In the genomic region with DNA sequence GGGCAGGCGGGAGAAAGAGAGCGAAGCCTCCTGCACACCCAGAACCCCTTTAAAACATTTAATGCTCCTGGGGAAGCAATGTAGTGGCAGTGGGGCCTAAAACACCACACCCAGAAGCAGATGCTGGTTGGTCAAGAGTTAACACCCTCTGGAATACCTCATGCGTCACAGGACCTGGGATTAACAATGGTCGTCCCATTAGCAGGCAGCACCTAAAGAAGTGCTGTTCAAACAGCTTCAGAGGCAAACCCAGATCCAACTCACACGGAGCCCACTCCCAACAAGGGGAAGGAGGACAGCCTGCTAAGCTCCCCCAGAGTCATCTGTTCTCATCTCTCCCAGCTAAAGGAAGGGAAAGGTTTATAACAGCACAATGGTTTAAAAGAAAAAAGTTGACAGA, we compare ENCODE assay signal across 15 mouse cellular contexts.
"Had no signal": no experiment of that assay in that cellular context is flagged by ENCODE, and none has a peak within 500 bp of the region (broad histone marks: within the 10 kb centered on the region; RNA-seq: fewer than 3 reads in every experiment).

No protein-coding gene starts in this region.

- DNase-seq: lung, adult 18-20 months; lung, embryonic 14.5 days; lung, postnatal 10 days; lung, postnatal 4 days; right cerebral cortex, postnatal 14 days; thymus, adult 18-20 months; thymus, postnatal 14 days; thymus, postnatal 36 days had no signal

- H3K4me1 ChIP-seq: stomach, embryonic 15.5 days had no signal

- H3K36me3 ChIP-seq: midbrain, embryonic 13.5 days; midbrain, embryonic 15.5 days; neural tube, embryonic 13.5 days; neural tube, embryonic 15.5 days; stomach, embryonic 15.5 days had no signal

- H3K4me2 ChIP-seq: lung, embryonic 14.5 days; midbrain, embryonic 11.5 days; midbrain, embryonic 13.5 days; midbrain, embryonic 15.5 days; neural tube, embryonic 13.5 days; neural tube, embryonic 15.5 days; stomach, embryonic 15.5 days had no signal

- ATAC-seq: midbrain, embryonic 13.5 days; midbrain, embryonic 15.5 days had no signal

- H3K27ac ChIP-seq: midbrain, embryonic 13.5 days; midbrain, embryonic 15.5 days; neural tube, embryonic 13.5 days; neural tube, embryonic 15.5 days; stomach, embryonic 15.5 days had no signal

- H3K9me3 ChIP-seq: midbrain, embryonic 13.5 days; midbrain, embryonic 15.5 days; neural tube, embryonic 13.5 days; neural tube, embryonic 15.5 days; stomach, embryonic 15.5 days had no signal

- H3K4me3 ChIP-seq: midbrain, embryonic 13.5 days; midbrain, embryonic 15.5 days; myocyte; neural tube, embryonic 13.5 days; neural tube, embryonic 15.5 days; stomach, embryonic 15.5 days had no signal

- H3K27me3 ChIP-seq: midbrain, embryonic 15.5 days; neural tube, embryonic 15.5 days; stomach, embryonic 15.5 days had no signal

- H3K9ac ChIP-seq: lung, embryonic 14.5 days; midbrain, embryonic 13.5 days; midbrain, embryonic 15.5 days; neural tube, embryonic 13.5 days; neural tube, embryonic 15.5 days; stomach, embryonic 15.5 days had no signal
